Mouse (Mus musculus) forebrain, embryonic 14.5 days (tissue): Measurements from ENCODE around the gene Scube1. TPM values are rescaled to one million over a fixed set of nuclear protein-coding genes. Genes with fewer than 3 reads are reported as not detected.

Experiments used
- ATAC-seq: fragments of 200-750 bp; cut with Nextera tagmentation; 2 replicates; pipeline ENCODE4 v1.8.0; 2017; ENCODE audit warnings: mild to moderate bottlenecking, moderate library complexity
- DNase-seq: peaks from one replicate; pipeline ENCODE4 v3.0.0-alpha.2; 2015; ENCODE audit warnings: low spot score
- H3K27ac ChIP-seq: fragments of 300-500 bp; sonication (generic); 2 replicates; pipeline ENCODE4 v1.5.1; 2014; ENCODE audit warnings: low read depth, mild to moderate bottlenecking, control low read depth, low read length, moderate library complexity
- H3K27me3 ChIP-seq: fragments of 300-500 bp; sonication (generic); replicated peaks from 2 replicates; pipeline ENCODE4 v1.6.1; 2014; ENCODE audit warnings: low read length, control low read depth, mixed read lengths; ENCODE audit not compliant: control insufficient read depth, insufficient read depth
- H3K36me3 ChIP-seq: fragments of 300-500 bp; sonication (generic); 2 replicates; pipeline ENCODE4 v1.6.1; 2014; ENCODE audit warnings: low read length, control low read depth; ENCODE audit not compliant: control insufficient read depth, insufficient read depth
- H3K4me1 ChIP-seq: fragments of 300-500 bp; sonication (generic); 2 replicates; pipeline ENCODE4 v1.6.1; 2014; ENCODE audit warnings: antibody characterized with exemption, low read length, control low read depth; ENCODE audit not compliant: control insufficient read depth, insufficient read depth
- H3K4me2 ChIP-seq: fragments of 300-500 bp; sonication (generic); 2 replicates; pipeline ENCODE4 v1.6.1; 2014; ENCODE audit warnings: mild to moderate bottlenecking, control low read depth, low read length
- H3K4me3 ChIP-seq: fragments of 300-500 bp; sonication (generic); 2 replicates; pipeline ENCODE4 v1.5.1; 2014; ENCODE audit warnings: low read depth, low read length, control low read depth
- H3K9ac ChIP-seq: fragments of 300-500 bp; sonication (generic); 2 replicates; pipeline ENCODE4 v1.6.1; 2014; ENCODE audit warnings: mild to moderate bottlenecking, low read length, control low read depth, moderate library complexity
- H3K9me3 ChIP-seq: fragments of 300-500 bp; sonication (generic); replicated peaks from 2 replicates; pipeline ENCODE4 v1.6.1; 2016; ENCODE audit warnings: low read length, control low read depth, mixed read lengths; ENCODE audit not compliant: control insufficient read depth
- WGBS: fragments of 180-500 bp; shearing (Covaris S2); extraction: QIAGEN DNeasy Blood & Tissue Kit; methylation state at CpG from one replicate; pipeline ENCODE4 v1.1.7; 2014; 5-methylcytosine and 5-hydroxymethylcytosine counted together
- polyA plus RNA-seq: library from polyadenylated mRNA; unstranded; fragments of >200 nt; fragmentation: Nextera tagmentation; extraction: Ambion mirVana; gene quantifications from 2 replicates; pipeline ENCODE4 v1.2.1, GENCODE M21; 2014

Gene Scube1
- polyA plus RNA-seq, 1 experiment from 2014 or later: 8.2 TPM

DNA sequence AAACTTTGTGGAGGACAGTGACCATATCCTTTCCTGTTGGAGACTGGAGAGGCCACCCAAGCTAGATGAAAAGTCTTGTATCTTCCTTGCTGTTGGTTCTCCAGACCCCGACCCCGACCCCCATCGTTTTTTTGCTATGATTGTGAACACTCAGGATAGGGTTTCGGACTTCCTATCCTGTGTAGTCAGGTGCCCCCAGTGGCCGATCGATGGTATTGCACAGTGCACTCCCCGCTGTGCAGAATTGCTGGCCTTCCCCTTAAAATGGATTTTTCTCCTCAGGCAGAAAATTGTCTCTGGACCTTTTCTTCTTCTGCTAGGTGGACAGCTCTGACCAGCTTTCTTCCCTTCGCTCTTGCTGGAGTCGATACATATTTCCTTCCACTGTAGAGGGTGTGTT, 31.9 kb upstream of the Scube1 start:
- no peak overlapping the region for H3K27ac ChIP-seq
- no peak overlapping the region for H3K4me2 ChIP-seq
- DNase-seq: peak; percentile 73
- H3K36me3 ChIP-seq: no peaks in the 10 kb centered on the region
- no peak overlapping the region for H3K9ac ChIP-seq
- H3K27me3 ChIP-seq: no peaks in the 10 kb centered on the region
- ATAC-seq: no peak
- no peaks in the 10 kb centered on the region for H3K9me3 ChIP-seq
- WGBS: 32% methylated on average over 9 of the region's 9 CpGs
- H3K4me3 ChIP-seq: no peak overlapping the region
- H3K4me1 ChIP-seq: no peaks in the 10 kb centered on the region

DNA sequence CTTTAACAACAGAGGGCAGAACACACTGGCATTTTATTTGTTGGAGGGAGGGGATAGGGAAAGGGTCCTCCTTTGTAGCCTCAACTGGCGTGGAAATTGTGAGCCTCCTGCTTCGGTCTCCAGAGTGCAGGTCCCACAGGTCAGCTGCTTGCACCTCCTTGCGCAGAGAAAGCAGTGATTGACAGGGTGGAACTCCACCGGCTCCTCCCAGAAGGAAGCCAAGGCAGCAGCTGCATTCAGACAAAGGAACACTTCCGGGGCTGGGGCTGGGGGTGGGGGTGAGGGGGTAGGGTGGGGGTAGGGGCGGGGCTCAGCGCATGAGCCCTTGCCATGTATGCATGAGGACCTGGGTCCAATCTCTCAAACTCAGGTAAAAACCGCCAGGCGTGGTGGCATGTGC, 24.6 kb upstream of the Scube1 start:
- no peak overlapping the region for H3K9ac ChIP-seq
- no peaks in the 10 kb centered on the region for H3K4me1 ChIP-seq
- H3K27ac ChIP-seq: no peak overlapping the region
- DNase-seq (no peak), ATAC-seq (no peak)
- no peaks in the 10 kb centered on the region for H3K27me3 ChIP-seq
- H3K36me3 ChIP-seq: no peaks in the 10 kb centered on the region
- H3K9me3 ChIP-seq: no peaks in the 10 kb centered on the region
- WGBS: 52% methylated on average over 9 of the region's 9 CpGs
- no peak overlapping the region for H3K4me3 ChIP-seq
- H3K4me2 ChIP-seq: no peak overlapping the region

GRCm38 (mm10) chr15:83748986-83749385, 24.2 kb upstream of the Scube1 start:
- H3K27ac ChIP-seq: no peak overlapping the region
- H3K4me2 ChIP-seq: no peak overlapping the region
- no peak overlapping the region for H3K9ac ChIP-seq
- H3K9me3 ChIP-seq: no peaks in the 10 kb centered on the region
- H3K4me3 ChIP-seq: no peak overlapping the region
- ATAC-seq: no peak
- no peaks in the 10 kb centered on the region for H3K4me1 ChIP-seq
- 82% methylated on average over 6 of the region's 6 CpGs for WGBS
- DNase-seq: no peak
- H3K27me3 ChIP-seq: no peaks in the 10 kb centered on the region
- H3K36me3 ChIP-seq: no peaks in the 10 kb centered on the region

- Histone ChIP-seq H3K4me1 (peaks cover 1% of the 10 kb centered on the region; the same call in 1 of the 2 replicates), H3K36me3 (no peaks in the 10 kb centered on the region), H3K27me3 (no peaks in the 10 kb centered on the region), H3K9ac (no peak overlapping the region), H3K4me2 (no peak overlapping the region), H3K27ac (no peak overlapping the region), H3K4me3 (no peak overlapping the region), H3K9me3 (no peaks in the 10 kb centered on the region)
- 59% methylated on average over 16 of the region's 16 CpGs for WGBS
- DNase-seq (peak; percentile 42), ATAC-seq (no peak)
Measured at GRCm38 (mm10) chr15:83746311-83746710, 21.5 kb upstream of the Scube1 start.

DNA sequence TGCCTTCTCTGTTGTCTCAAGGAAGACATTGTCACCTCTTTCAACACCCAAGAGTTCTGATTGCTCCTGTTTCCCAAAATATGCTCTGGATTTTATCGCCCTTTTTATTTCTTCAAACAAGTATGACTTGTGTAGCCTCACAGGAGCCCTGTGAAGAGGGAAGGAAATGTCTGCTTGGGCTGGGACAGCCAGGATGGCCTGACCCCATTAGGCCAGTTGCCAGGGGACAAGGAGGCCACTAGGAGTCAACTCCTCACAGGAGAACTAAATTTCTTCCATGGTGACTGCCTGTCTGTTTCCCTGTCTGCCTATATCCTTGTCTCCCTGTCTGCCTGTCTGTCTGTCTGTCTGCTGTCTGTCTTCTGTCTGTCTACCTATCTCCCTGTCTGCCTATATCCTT, 17.2 kb upstream of the Scube1 start:
- H3K4me3 ChIP-seq: no peak overlapping the region

DNA sequence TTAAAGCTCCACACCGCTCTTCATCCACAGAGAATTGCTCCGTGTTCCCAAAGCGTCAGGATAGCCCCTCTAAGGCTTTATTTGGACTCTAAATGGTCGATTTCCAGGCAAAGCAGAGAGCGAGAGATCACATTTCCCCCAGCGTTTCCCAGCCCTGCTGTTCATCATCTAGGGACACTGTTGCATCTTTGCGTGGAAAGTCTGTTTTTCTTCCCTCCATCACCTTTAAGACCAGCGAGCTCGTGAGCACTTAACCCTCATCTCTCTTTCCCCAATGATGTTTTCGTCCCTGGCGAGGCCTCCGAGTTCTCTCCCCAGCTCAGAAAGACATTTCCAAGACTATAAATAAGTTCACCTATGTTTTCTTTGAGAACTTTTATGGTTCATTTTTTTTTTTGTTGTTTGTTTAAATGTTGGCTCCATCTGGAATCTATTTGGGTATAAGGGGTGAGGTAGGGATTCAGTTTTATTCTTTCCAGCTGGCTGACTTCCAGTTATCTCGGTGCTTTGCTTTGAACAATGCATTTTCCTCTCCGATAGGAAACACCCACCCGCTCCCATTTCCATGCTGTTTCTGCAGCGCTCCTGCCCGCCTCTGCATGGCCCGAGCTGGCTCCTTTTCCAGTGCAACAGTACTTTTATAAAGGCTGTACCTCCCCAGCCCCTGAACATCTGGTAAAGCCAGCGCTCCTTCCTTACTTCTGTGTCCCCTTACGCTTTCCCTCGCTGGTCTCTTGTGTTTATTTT, 16.0 kb upstream of the Scube1 start:
- WGBS: 23% methylated on average over 21 of the region's 21 CpGs

More for the DNA sequence above, 17.2 kb upstream of the Scube1 start:
- no peak overlapping the region for H3K4me2 ChIP-seq
- DNase-seq: no peak
- 97% methylated on average over 1 of the region's 1 CpGs for WGBS
- H3K9ac ChIP-seq: no peak overlapping the region
- H3K27me3 ChIP-seq: no peaks in the 10 kb centered on the region
- H3K9me3 ChIP-seq: no peaks in the 10 kb centered on the region
- no peaks in the 10 kb centered on the region for H3K36me3 ChIP-seq
- no peak overlapping the region for H3K27ac ChIP-seq
- peaks cover 4% of the 10 kb centered on the region; the same call in 1 of the 2 replicates for H3K4me1 ChIP-seq
- ATAC-seq: no peak

DNA sequence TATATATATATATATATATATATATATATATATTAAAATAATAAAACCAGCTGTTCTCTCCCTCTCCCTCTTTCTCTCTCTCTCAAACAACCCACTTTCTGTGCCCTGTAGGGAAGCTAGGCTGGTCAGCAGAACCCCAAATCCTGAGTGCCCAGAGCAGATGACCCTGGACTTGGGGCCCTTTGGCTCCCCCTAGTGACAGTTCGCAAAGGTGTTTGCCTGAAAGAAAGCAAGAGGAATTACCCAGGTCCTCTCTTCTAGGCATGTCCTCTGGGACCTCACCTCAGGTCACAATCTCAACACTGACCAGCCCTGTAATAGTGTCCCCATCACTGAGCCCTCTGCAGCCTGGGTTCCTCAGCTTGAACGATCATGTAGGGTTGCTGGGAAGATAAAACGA, 2.8 kb upstream of the Scube1 start:
- Histone ChIP-seq H3K27me3 (peaks cover 17% of the 10 kb centered on the region; the same call in 1 of the 2 replicates), H3K9me3 (no peaks in the 10 kb centered on the region), H3K4me1 (peaks cover 8% of the 10 kb centered on the region), H3K4me3 (no peak overlapping the region), H3K27ac (no peak overlapping the region), H3K4me2 (no peak overlapping the region), H3K36me3 (no peaks in the 10 kb centered on the region), H3K9ac (no peak overlapping the region)
- ATAC-seq (no peak), DNase-seq (peak; percentile 68)
- WGBS: 8% methylated on average over 3 of the region's 3 CpGs

More for the DNA sequence above, 16.0 kb upstream of the Scube1 start:
- no peak for ATAC-seq
- H3K27me3 ChIP-seq: no peaks in the 10 kb centered on the region
- peaks cover 4% of the 10 kb centered on the region; the same call in 1 of the 2 replicates for H3K4me1 ChIP-seq
- no peak overlapping the region for H3K27ac ChIP-seq
- H3K9me3 ChIP-seq: no peaks in the 10 kb centered on the region
- DNase-seq: peak; percentile 53
- H3K4me3 ChIP-seq: no peak overlapping the region
- no peaks in the 10 kb centered on the region for H3K36me3 ChIP-seq
- no peak overlapping the region for H3K4me2 ChIP-seq
- H3K9ac ChIP-seq: no peak overlapping the region

GRCm38 (mm10) chr15:83726741-83727140, 1.9 kb upstream of the Scube1 start:
- ATAC-seq: no peak
- Histone ChIP-seq H3K9ac (no peak overlapping the region), H3K9me3 (no peaks in the 10 kb centered on the region), H3K4me3 (no peak overlapping the region), H3K36me3 (no peaks in the 10 kb centered on the region), H3K27me3 (peaks cover 20% of the 10 kb centered on the region; the same call in 1 of the 2 replicates), H3K27ac (no peak overlapping the region), H3K4me2 (no peak overlapping the region), H3K4me1 (peaks cover 8% of the 10 kb centered on the region)
- WGBS: 79% methylated on average over 5 of the region's 5 CpGs
- DNase-seq: no peak

- H3K9me3 ChIP-seq: no peaks in the 10 kb centered on the region
- DNase-seq (peak; percentile 28), ATAC-seq (peak; percentile 5; the same call in 1 of the 2 replicates)
- peaks cover 5% of the 10 kb centered on the region; the same call in 1 of the 2 replicates for H3K36me3 ChIP-seq
- H3K27me3 ChIP-seq: peaks cover 20% of the 10 kb centered on the region; the same call in 1 of the 2 replicates
- H3K27ac ChIP-seq: no peak overlapping the region
- WGBS: 14% methylated on average over 28 of the region's 28 CpGs
- H3K9ac ChIP-seq: 0 out of 2 replicates have a peak overlapping the region, but pooled peaks have one; percentile 70
- H3K4me3 ChIP-seq: peak overlapping the region; percentile 68
- H3K4me2 ChIP-seq: peak overlapping the region; percentile 80
- peaks cover 8% of the 10 kb centered on the region for H3K4me1 ChIP-seq
Measured at GRCm38 (mm10) chr15:83725556-83726200, 857 bp upstream of the Scube1 start.
